Mouse (Mus musculus) G1E (cell line): ENCODE data around the gene Tubal3.

Experiments
- CTCF ChIP-seq: IDR thresholded peaks from 2 replicates; pipeline ENCODE4 v1.5.1; 2012; ENCODE audit warnings: low read depth, low read length, inconsistent platforms, mixed read lengths
- GATA1 ChIP-seq: IDR thresholded peaks from 2 replicates; pipeline ENCODE4 v1.6.1; 2012; ENCODE audit warnings: borderline replicate concordance, low read length, inconsistent platforms, mixed read lengths

DNA sequence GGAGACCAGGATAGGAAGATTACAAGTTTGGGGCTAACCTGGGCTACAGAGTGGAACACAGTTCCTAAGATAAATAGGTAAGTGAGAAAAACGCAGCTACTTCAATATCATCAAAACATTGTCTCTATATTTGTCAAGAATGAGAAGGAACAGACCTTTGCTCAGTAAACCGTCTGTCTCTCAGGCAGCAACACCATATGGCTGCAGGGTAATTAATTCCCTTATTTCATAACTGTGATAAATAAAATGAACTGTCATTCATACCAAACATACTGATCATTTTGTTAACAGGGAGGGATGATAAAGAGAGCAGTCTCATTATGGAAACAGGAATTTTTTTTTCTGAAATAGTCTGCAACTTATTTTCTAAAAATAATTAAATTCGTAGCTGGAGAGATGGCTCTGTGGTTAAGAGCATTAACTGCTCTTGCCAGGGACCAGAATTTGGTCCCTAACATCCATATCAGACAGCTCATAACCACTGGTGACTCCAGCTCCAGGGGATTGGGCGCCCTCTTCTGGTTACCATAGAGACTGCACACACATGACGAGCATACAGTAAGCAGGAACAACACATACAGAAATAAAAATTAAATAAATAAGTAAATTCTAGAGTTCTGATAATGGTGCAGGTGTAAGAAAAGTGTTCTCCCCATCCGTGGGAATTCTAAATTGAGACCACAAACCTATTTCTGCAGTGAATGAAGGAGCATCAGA, 33.3 kb downstream of the Tubal3 start:
- no peak for TF ChIP-seq CTCF
- TF ChIP-seq GATA1 = no peak
